Mouse (Mus musculus) cortical plate, adult 2 months (tissue): Measurements from ENCODE around the gene Dlgap3.

Experiments used
- CTCF ChIP-seq: fragments of 200-500 bp; IDR thresholded peaks from 2 replicates; pipeline ENCODE4 v1.5.1; 2011; ENCODE audit warnings: mild to moderate bottlenecking, control low read depth, low read length; ENCODE audit not compliant: insufficient read depth; ENCODE audit errors: extremely low read depth
- POLR2A ChIP-seq: fragments of 200-500 bp; IDR thresholded peaks from 2 replicates; pipeline ENCODE4 v1.6.1; 2011; ENCODE audit warnings: mild to moderate bottlenecking, low read length, control low read depth; ENCODE audit not compliant: insufficient read depth; ENCODE audit errors: extremely low read depth

- no peak for TF ChIP-seq CTCF
- no peak for TF ChIP-seq POLR2A
Measured at GRCm38 (mm10) chr4:127251963-127252585, 83.1 kb downstream of the Dlgap3 start.
